Mouse (Mus musculus) hindbrain, postnatal 0 days (tissue): ENCODE results near the gene Vmn1r224. TPM values are rescaled to one million over a fixed set of nuclear protein-coding genes. Genes with fewer than 3 reads are reported as not detected.

Experiments used
- ATAC-seq: fragments of 200-750 bp; cut with Nextera tagmentation; 2 replicates; pipeline ENCODE4 v1.8.0; 2017; ENCODE audit warnings: mild to moderate bottlenecking, moderate TSS enrichment, moderate library complexity
- DNase-seq: peaks from one replicate; pipeline ENCODE4 v3.0.0-alpha.2; 2015; ENCODE audit warnings: low spot score
- H3K27ac ChIP-seq: fragments of 300-500 bp; sonication (generic); 2 replicates; pipeline ENCODE4 v1.5.1; 2014; ENCODE audit warnings: mild to moderate bottlenecking
- H3K27me3 ChIP-seq: fragments of 300-500 bp; sonication (generic); 2 replicates; pipeline ENCODE4 v1.6.1; 2014; ENCODE audit warnings: low read length, mixed read lengths; ENCODE audit not compliant: insufficient read depth
- H3K36me3 ChIP-seq: fragments of 300-500 bp; sonication (generic); 2 replicates; pipeline ENCODE4 v1.6.1; 2014; ENCODE audit warnings: low read length, mixed read lengths; ENCODE audit not compliant: insufficient read depth
- H3K4me1 ChIP-seq: fragments of 300-500 bp; sonication (generic); 2 replicates; pipeline ENCODE4 v1.6.1; 2014; ENCODE audit warnings: antibody characterized with exemption, low read length, mixed read lengths; ENCODE audit not compliant: insufficient read depth
- H3K4me2 ChIP-seq: fragments of 300-500 bp; sonication (generic); 2 replicates; pipeline ENCODE4 v1.6.1; 2014; ENCODE audit warnings: low read depth, mild to moderate bottlenecking, low read length, moderate library complexity, mixed read lengths
- H3K4me3 ChIP-seq: fragments of 300-500 bp; sonication (generic); 2 replicates; pipeline ENCODE4 v1.5.1; 2014; ENCODE audit warnings: low read length
- H3K9ac ChIP-seq: fragments of 300-500 bp; sonication (generic); replicated peaks from 2 replicates; pipeline ENCODE4 v1.6.1; 2014; ENCODE audit warnings: mild to moderate bottlenecking, low read length, moderate library complexity, mixed read lengths
- H3K9me3 ChIP-seq: fragments of 300-500 bp; sonication (generic); 2 replicates; pipeline ENCODE4 v1.6.1; 2016; ENCODE audit warnings: low read length, mixed read lengths
- CTCF ChIP-seq: IDR thresholded peaks from 2 replicates; pipeline ENCODE4 v1.5.1; 2016; ENCODE audit warnings: antibody characterized with exemption, control low read depth, low read depth
- WGBS: fragments of 180-500 bp; shearing (Covaris S2); extraction: QIAGEN DNeasy Blood & Tissue Kit; methylation state at CpG from one replicate; pipeline ENCODE4 v1.1.7; 2014; 5-methylcytosine and 5-hydroxymethylcytosine counted together
- polyA plus RNA-seq: library from polyadenylated mRNA; unstranded; fragments of >200 nt; fragmentation: Nextera tagmentation; extraction: Ambion mirVana; gene quantifications from 2 replicates; pipeline ENCODE4 v1.2.1, GENCODE M21; 2015
- total RNA-seq: library from RNA; depleted of rRNA; stranded (reverse); fragments of >200 nt; gene quantifications from 2 replicates; pipeline ENCODE4 v1.2.3, GENCODE M21; 2014; rRNA removed

Gene Vmn1r224
- not detected in 2 replicates for total RNA-seq
- polyA plus RNA-seq, result not detected in 2 replicates

GRCm38 (mm10) chr17:20413846-20414245 lies at the start of gene Vmn1r224:
Gene Vmn1r224 (plus strand): TSS chr17:20414146.
- Histone ChIP-seq H3K36me3 (no peaks in the 10 kb centered on the region), H3K27me3 (no peaks in the 10 kb centered on the region), H3K4me2 (no peak within 1 kb of the TSS), H3K4me1 (no peaks in the 10 kb centered on the region), H3K27ac (no peak within 1 kb of the TSS), H3K4me3 (no peak within 1 kb of the TSS), H3K9me3 (peaks cover 3% of the 10 kb centered on the region; the same call in 1 of the 2 replicates), H3K9ac (no peak within 1 kb of the TSS)
- TF ChIP-seq CTCF, result no peak
- no peak for ATAC-seq
- no peak for DNase-seq
- 50% methylated on average over 1 of the region's 1 CpGs for WGBS

- WGBS, result 33% methylated on average over 2 of the region's 2 CpGs
- Histone ChIP-seq H3K27me3 (no peaks in the 10 kb centered on the region), H3K4me2 (no peak overlapping the region), H3K4me3 (no peak overlapping the region), H3K27ac (no peak overlapping the region), H3K9me3 (peaks cover 23% of the 10 kb centered on the region), H3K4me1 (no peaks in the 10 kb centered on the region), H3K36me3 (no peaks in the 10 kb centered on the region), H3K9ac (no peak overlapping the region)
- no peak for DNase-seq
- ATAC-seq, result no peak
- peak; percentile 37; the same call in 1 of the 2 replicates for TF ChIP-seq CTCF
These were observed 14.8 kb upstream of the Vmn1r224 start for GRCm38 (mm10) chr17:20399105-20399504.

- no peak overlapping the region for H3K9ac ChIP-seq
- ATAC-seq, result no peak
- H3K4me3 ChIP-seq, result no peak overlapping the region
- no peak overlapping the region for H3K27ac ChIP-seq
- no peak for DNase-seq
- H3K36me3 ChIP-seq, result no peaks in the 10 kb centered on the region
- no peaks in the 10 kb centered on the region for H3K4me1 ChIP-seq
- no peaks in the 10 kb centered on the region for H3K27me3 ChIP-seq
- no peak for TF ChIP-seq CTCF
- no peak overlapping the region for H3K4me2 ChIP-seq
- 0 out of 2 replicates have a peak, but pooled peaks cover 8% of the 10 kb centered on the region for H3K9me3 ChIP-seq
These were observed 25.3 kb downstream of the Vmn1r224 start for GRCm38 (mm10) chr17:20439263-20439662.

GRCm38 (mm10) chr17:20473311-20473710 lies 59.4 kb downstream of the Vmn1r224 start:
- WGBS, result 72% methylated on average over 3 of the region's 3 CpGs
- Histone ChIP-seq H3K4me1 (no peaks in the 10 kb centered on the region), H3K9me3 (peaks cover 11% of the 10 kb centered on the region), H3K4me3 (no peak overlapping the region), H3K4me2 (no peak overlapping the region), H3K27ac (no peak overlapping the region), H3K36me3 (no peaks in the 10 kb centered on the region), H3K27me3 (no peaks in the 10 kb centered on the region), H3K9ac (no peak overlapping the region)
- no peak for TF ChIP-seq CTCF
- DNase-seq, result no peak
- no peak for ATAC-seq

Other genes starting within 250 kb of the Vmn1r224 start
- gene Fpr-rs6, start 231.0 kb upstream of the Vmn1r224 start, total RNA-seq, result not detected in 2 replicates
- not detected in 2 replicates for gene Fpr-rs6, start 231.0 kb upstream of the Vmn1r224 start, polyA plus RNA-seq
- gene Vmn2r105, start 179.1 kb upstream of the Vmn1r224 start, total RNA-seq, result not detected in 2 replicates
- not detected in 2 replicates for gene Vmn2r105, start 179.1 kb upstream of the Vmn1r224 start, polyA plus RNA-seq
- not detected in 2 replicates for gene Vmn2r106, start 128.6 kb upstream of the Vmn1r224 start, total RNA-seq
- gene Vmn2r106, start 128.6 kb upstream of the Vmn1r224 start, polyA plus RNA-seq, result not detected in 2 replicates
- gene Vmn2r107, start 68.9 kb upstream of the Vmn1r224 start, total RNA-seq, result not detected in 2 replicates
- gene Vmn2r107, start 68.9 kb upstream of the Vmn1r224 start, polyA plus RNA-seq, result not detected in 2 replicates
- not detected in 2 replicates for gene Vmn2r108, start 67.2 kb downstream of the Vmn1r224 start, total RNA-seq
- not detected in 2 replicates for gene Vmn2r108, start 67.2 kb downstream of the Vmn1r224 start, polyA plus RNA-seq
- gene Vmn1r225, start 84.0 kb downstream of the Vmn1r224 start, total RNA-seq, result not detected in 2 replicates
- not detected in 2 replicates for gene Vmn1r225, start 84.0 kb downstream of the Vmn1r224 start, polyA plus RNA-seq
- not detected in 2 replicates for gene Vmn2r109, start 150.6 kb downstream of the Vmn1r224 start, total RNA-seq
- not detected in 2 replicates for gene Vmn2r109, start 150.6 kb downstream of the Vmn1r224 start, polyA plus RNA-seq
- gene Vmn2r110, start 182.3 kb downstream of the Vmn1r224 start, total RNA-seq, result not detected in 2 replicates
- gene Vmn2r110, start 182.3 kb downstream of the Vmn1r224 start, polyA plus RNA-seq, result 0.01 TPM in 1 of 2 replicates, not detected in the other
- not detected in 2 replicates for gene Fpr-rs3, start 210.7 kb downstream of the Vmn1r224 start, total RNA-seq
- gene Fpr-rs3, start 210.7 kb downstream of the Vmn1r224 start, polyA plus RNA-seq, result not detected in 2 replicates